Mouse (Mus musculus): ENCODE data around the gene Adgrg6.
A peak's percentile ranks its signal among the peaks of the same experiment; 100 is the strongest.

The Adgrg6 gene

GRCm38 (mm10) chr10:14544941-14545717 lies at the start of gene Adgrg6:
Gene Adgrg6 (minus strand): TSS chr10:14545659.
- peak; percentile 22 to 31 for DNase-seq

DNA sequence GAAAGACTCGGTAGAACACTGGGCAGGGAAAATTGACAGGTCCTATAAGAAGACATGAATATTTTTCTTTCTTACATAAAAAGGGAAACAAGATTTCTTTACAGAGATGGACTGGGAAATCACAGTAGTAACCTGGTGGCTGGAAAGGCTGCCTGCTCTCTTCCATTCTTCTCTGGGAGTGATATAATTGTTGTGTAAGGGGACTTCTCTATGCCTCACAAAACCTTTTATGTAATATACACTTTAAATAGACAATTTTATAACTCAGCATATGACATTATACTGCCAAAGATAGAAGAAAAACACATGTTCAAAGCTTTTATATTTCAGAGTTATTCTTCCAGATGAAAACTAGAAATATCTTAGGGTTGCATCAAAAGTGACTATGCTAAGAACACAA lies 46.8 kb upstream of the Adgrg6 start:
- DNase-seq = no peak

- no peak for DNase-seq
Observed at GRCm38 (mm10) chr10:14590816-14591215, 45.4 kb upstream of the Adgrg6 start.

DNA sequence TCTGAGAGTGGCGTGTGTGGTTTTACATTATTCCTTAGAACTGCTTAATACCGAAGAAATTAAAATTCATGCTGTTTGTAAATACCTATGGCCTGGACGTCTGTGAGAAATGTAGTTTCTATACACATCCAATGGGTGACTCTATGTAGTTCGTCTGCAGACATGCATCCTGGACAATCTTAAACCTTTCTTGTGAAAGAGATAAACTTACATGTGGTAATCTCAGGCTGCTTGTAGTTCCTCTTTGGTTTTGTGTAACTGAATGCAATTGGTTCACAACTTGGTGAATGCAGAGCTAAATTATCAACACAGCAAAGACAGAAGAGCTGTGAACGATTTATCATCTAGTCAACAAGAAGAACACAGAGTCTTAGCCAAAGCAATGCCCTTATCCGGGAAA lies 44.2 kb upstream of the Adgrg6 start:
- DNase-seq = no peak

- no peak for DNase-seq
Observed at GRCm38 (mm10) chr10:14583496-14583895, 38.0 kb upstream of the Adgrg6 start.

GRCm38 (mm10) chr10:14574255-14574654 lies 28.8 kb upstream of the Adgrg6 start:
- DNase-seq = no peak

DNA sequence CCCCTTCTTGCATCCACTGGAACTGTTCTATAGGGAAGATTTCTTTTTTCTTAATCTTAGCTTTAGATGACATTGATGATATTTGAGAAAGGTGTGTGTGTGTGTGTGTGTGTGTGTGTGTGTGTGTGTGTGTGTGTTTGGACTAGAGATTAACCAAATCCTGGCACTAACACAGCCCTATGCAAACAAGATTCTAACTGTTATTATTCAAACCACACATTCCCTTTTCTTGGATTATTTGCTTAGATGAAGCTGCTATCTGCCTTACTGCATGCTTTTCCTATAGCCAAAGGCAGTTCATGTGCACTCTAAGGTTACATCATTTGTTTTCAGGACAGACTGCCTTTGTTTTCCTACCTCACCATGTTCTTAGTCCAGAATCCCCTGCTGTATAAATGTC lies 25.7 kb upstream of the Adgrg6 start:
- DNase-seq = no peak

DNA sequence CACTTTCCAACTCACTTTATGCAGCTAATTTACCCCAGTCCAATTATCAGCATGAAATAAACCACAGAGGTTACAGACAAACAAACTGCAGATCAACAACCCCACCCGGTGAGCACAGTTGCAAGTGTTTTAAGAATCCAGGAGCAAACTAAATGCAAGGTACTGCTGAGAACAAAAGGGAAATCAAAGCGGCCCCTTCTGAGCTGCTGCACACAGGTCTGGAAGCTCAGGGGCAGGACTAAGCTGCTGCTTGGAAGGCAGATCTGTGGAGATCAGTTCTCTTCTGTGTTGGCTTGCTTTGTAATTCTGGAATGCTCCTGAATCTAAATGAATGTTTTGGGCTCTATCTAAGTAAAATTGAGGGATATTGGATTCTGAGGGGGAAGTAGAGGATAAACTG lies 25.2 kb upstream of the Adgrg6 start:
- no peak for DNase-seq

DNA sequence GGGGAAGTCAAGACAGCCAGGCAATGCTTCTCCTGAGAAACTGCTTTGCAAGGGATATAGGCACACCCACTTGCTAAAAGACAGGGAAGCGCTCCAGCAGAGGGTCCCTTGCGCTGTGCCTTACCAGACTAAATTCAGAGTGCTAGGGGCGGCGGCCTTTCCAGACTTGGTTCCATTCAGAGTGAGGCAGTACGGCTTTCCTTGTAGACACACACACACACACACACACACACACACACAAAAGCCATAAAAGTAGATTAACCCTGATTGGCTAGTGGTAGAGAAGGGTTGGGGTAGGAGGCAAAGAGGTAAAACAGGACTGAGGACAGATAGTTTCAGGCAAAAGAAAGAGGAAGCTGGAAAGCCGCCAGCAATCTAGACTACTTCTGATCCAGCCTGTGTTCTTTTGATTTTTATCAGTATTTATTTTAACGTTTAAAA lies 672 bp upstream of the Adgrg6 start:
- DNase-seq = peak in 1 of 2 experiments; percentile 13

DNA sequence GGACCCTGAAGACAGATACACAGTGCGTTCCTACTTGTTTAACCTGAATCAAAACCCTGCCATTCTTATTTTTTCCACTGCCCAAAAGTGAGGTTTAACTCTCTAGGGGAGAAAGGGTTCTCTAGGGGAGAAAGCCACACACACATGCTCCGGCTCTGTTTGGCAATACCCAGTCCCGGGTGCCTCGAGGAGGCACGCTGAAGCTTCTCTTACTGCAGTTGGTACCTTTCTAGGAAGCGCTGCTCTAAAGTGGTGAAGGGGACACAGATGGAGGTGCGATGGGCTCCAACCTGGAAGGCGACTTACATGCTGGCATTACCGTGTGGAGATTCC lies 885 bp downstream of the Adgrg6 start:
- DNase-seq = no peak

DNA sequence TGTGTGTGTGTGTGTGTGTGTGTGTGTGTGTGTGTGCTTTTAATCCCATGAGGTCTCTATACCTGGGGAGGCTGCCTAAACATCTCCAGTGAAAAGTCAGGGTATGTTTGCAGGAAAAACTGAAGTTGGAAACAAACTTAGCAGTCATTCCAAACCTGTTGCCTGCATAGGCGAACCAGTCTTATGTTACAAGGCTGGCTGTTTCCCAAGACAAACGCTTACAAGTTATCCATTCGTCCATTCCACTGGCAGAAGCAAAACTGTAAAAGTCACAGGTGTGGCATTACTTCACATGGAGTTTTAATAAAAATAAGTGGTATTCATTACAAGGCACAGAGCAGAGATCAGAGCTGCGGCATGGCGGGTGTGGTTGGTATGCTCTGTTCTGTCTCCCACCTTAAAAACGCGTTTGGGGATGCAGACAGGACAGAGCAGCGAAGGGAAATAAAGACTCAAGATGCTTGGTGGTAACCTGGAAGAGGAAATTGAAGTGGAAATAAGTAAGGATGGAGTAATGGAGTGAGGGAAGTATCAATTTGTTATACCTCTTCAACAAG lies 1.9 kb downstream of the Adgrg6 start:
- no peak for DNase-seq

GRCm38 (mm10) chr10:14537102-14537501 lies 8.4 kb downstream of the Adgrg6 start:
- no peak for DNase-seq

DNA sequence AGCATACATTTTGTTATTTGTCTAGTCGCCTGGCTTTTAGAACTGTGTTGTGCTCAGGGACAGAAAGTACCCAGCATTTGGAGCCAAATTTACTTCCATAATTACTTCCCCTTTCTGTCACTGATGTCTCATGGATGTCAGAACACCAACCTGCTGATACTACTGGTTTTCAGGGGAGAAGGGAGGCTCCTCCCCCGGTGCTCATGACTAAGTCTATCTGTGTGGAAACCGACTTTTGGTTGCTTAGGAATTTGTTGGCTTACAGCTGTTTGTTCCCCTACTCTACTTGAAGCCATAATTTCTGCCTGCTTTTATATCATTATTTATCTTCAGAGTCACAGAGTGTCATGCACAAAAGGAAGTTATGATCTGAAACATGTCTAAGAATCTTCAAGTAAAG lies 14.4 kb downstream of the Adgrg6 start:
- DNase-seq = no peak

DNA sequence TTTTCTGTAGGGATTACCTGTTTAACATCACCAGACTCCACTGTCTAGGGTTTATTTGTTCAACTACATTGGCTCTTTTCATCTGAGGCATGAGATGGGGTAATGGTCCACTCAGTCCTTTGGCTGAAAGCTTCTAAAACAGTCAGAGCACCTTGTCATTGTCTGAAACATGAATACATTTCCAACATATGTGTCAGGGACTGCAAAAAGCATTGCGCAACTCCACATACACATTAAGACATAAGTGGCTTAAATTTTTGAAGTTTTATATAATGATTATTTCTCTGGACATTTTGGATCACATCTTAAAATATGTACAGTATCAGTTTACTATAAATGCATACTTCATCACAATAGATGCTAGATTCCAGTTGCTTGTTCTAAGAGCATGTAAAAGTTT lies 14.8 kb downstream of the Adgrg6 start:
- DNase-seq = no peak

- DNase-seq = no peak
Observed at GRCm38 (mm10) chr10:14527765-14528164, 17.7 kb downstream of the Adgrg6 start.

DNA sequence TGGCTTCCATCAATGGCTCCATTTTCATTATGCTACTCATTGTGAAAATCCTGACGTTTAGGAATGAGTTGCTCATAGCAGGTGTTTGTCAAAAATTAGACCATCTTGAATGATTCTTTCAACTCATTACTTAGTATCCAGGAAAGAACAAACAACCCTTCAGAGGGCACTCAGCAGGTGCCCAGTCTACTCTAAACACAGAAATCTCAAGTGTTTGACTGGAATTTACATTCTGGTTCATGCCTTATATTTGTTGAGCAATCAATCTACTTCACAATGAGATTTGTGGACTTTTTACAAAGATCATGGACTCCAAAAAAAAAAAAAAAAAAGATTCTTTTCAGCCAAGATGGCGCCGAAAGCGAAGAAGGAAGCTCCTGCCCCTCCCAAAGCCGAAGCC lies 22.7 kb downstream of the Adgrg6 start:
- DNase-seq = no peak

DNA sequence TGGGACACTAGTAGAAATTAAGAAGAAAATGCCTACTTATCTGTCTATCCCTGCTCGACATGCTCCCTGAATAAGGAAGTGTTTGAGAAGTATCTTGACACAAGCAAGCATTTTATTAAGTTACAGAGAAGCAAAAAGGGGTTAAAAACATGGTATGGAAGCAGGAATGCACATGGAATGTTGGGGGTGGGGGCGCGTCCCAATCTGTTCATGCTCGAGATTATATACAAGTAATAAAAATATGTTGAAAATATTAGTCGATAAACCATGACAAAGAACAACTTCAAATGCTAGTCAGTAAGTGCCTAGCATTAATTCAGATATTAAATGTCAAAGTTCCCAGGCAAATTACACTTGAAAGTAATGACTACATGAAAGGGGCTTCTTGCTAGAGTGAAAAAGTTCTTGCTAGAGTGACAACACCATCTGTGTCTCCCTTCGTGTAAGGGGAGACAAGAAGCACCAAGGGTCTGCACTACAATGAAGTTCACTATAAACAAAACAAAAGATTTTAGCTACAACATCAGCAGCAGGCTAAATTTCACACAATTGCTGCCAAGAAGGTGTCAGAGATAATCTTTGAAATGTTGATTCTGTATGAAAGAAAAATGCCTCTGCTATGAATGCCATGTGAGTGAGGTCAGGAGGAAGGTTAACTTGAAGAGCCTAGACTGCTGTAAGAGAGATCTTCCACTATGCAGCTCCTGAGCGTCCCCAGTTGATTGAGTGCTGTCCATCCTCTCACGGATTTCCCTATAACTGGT lies 24.4 kb downstream of the Adgrg6 start:
- DNase-seq = no peak

- DNase-seq = no peak
Observed at GRCm38 (mm10) chr10:14517909-14518308, 27.6 kb downstream of the Adgrg6 start.

GRCm38 (mm10) chr10:14511904-14512663 lies 33.4 kb downstream of the Adgrg6 start:
- DNase-seq = no peak

- DNase-seq = no peak
Observed at GRCm38 (mm10) chr10:14511157-14511556, 34.3 kb downstream of the Adgrg6 start.

DNA sequence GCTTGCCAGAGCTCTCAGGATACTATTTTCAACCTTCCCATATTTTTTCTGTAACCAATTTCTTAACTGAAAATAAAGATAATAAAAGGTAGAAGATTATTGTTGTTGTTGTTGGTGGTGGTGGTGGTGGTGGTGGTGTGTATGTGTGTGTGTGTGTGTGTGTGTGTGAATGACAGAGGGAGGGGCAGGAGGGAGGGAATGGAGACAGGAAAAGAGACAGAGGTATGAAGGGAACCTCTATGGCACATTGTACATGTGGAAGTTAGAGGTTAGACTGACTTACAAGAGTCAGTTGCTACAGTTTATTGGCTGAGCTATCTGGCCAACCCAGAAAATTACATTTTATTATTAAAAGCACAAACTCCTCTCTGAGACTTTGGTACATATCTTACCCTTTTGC lies 49.8 kb downstream of the Adgrg6 start:
- DNase-seq = no peak

GRCm38 (mm10) chr10:14495204-14495603 lies 50.3 kb downstream of the Adgrg6 start:
- no peak for DNase-seq

- no peak for DNase-seq
Observed at GRCm38 (mm10) chr10:14491838-14492237, 53.6 kb downstream of the Adgrg6 start.

Data from cerebellum, postnatal 25 days (tissue).